ENCODE assay signal across 7 mouse cellular contexts in genomic region chr11:101056885-101057284, GRCm38 (mm10). TPM values are rescaled to one million over a fixed set of nuclear protein-coding genes. Genes with fewer than 3 reads are reported as not detected.
A peak's percentile ranks its signal among the peaks of the same experiment; 100 is the strongest.
DNase-seq lines count a peak whose midpoint lies in the region; ATAC-seq and TF ChIP-seq lines count a peak whose summit lies in the region.

No protein-coding gene starts in this region.

- H3K4me3 ChIP-seq in E14TG2a.4 (replicated peaks; ENCODE audit: low read length), result peak overlapping the region; percentile 17; the same call in 1 of the 2 replicates
- H3K4me3 ChIP-seq in heart, embryonic 16.5 days (ENCODE audit: low read length), result no peak overlapping the region
- no peak overlapping the region for H3K4me3 ChIP-seq in lung, embryonic 15.5 days

- DNase-seq in adipocyte (ENCODE audit: low spot score), result peak; percentile 42
- no peak for DNase-seq in T-cell, adult 2 months (ENCODE audit: low spot score)
- no peak for DNase-seq in frontal cortex, postnatal 25 days (ENCODE audit: low spot score in 2 of 2)

- 13% methylated on average over 8 of the region's 8 CpGs for WGBS in heart, embryonic 16.5 days
- 7% methylated on average over 8 of the region's 8 CpGs for WGBS in lung, embryonic 15.5 days

- H3K4me2 ChIP-seq in heart, embryonic 16.5 days (ENCODE audit: low read depth, low read length), result peak overlapping the region; percentile 26
- H3K4me2 ChIP-seq in lung, embryonic 15.5 days, result no peak overlapping the region

- H3K36me3 ChIP-seq in E14TG2a.4 (ENCODE audit: insufficient read depth, low read length), result peaks cover 4% of the 10 kb centered on the region; the same call in 1 of the 2 replicates
- H3K36me3 ChIP-seq in heart, embryonic 16.5 days (ENCODE audit: control insufficient read depth, insufficient read depth), result peaks cover 8% of the 10 kb centered on the region
- H3K36me3 ChIP-seq in lung, embryonic 15.5 days, result no peaks in the 10 kb centered on the region

- H3K9me3 ChIP-seq in E14TG2a.4 (ENCODE audit: low read length), result peaks cover 4% of the 10 kb centered on the region
- H3K9me3 ChIP-seq in heart, embryonic 16.5 days (replicated peaks; ENCODE audit: control insufficient read depth, low read length), result 0 out of 2 replicates have a peak, but pooled peaks cover 4% of the 10 kb centered on the region
- no peaks in the 10 kb centered on the region for H3K9me3 ChIP-seq in lung, embryonic 15.5 days

- peak; percentile 50 for ATAC-seq in heart, embryonic 16.5 days (replicated peaks; ENCODE audit: extremely low read depth, insufficient read depth, low FRiP score)
- peak; percentile 88 for ATAC-seq in lung, embryonic 15.5 days (ENCODE audit: borderline replicate concordance, extremely low read depth, low FRiP score, low TSS enrichment)
- ATAC-seq in erythroid progenitor cell, adult 5-6 weeks (replicated peaks; ENCODE audit: low FRiP score, poor library complexity, severe bottlenecking), result no peak

- peaks cover 77% of the 10 kb centered on the region for H3K4me1 ChIP-seq in E14TG2a.4 (replicated peaks; ENCODE audit: low read depth, low read length)
- peaks cover 64% of the 10 kb centered on the region for H3K4me1 ChIP-seq in heart, embryonic 16.5 days (ENCODE audit: control insufficient read depth, insufficient read depth, low read length)
- peaks cover 65% of the 10 kb centered on the region for H3K4me1 ChIP-seq in lung, embryonic 15.5 days

- H3K27ac ChIP-seq in heart, embryonic 16.5 days (ENCODE audit: low read length), result peak overlapping the region; percentile 95
- peak overlapping the region; percentile 95 for H3K27ac ChIP-seq in lung, embryonic 15.5 days

- TF ChIP-seq CTCF in E14TG2a.4 (conservative IDR thresholded peaks at IDR 0.05; ENCODE audit: low read length), result 0 out of 2 replicates have a peak, but pooled peaks have one; percentile 1

- H3K27me3 ChIP-seq in E14TG2a.4 (ENCODE audit: insufficient read depth, low read length), result no peaks in the 10 kb centered on the region
- H3K27me3 ChIP-seq in heart, embryonic 16.5 days (ENCODE audit: control insufficient read depth, insufficient read depth, low read length), result no peaks in the 10 kb centered on the region
- no peaks in the 10 kb centered on the region for H3K27me3 ChIP-seq in lung, embryonic 15.5 days

- peak overlapping the region; percentile 62 for H3K9ac ChIP-seq in heart, embryonic 16.5 days (ENCODE audit: low read length)
- peak overlapping the region; percentile 36; the same call in 1 of the 2 replicates for H3K9ac ChIP-seq in lung, embryonic 15.5 days

RNA-seq across cellular contexts. Expression of gene Naglu, which starts 12.9 kb away (rescaled TPM):
- polyA plus RNA-seq in heart, embryonic 16.5 days (2015; fragmentation: Nextera tagmentation; extraction: Ambion mirVana), result 11.5 and 13.1 TPM in 2 replicates
- 20.4 and 22.5 TPM in 2 replicates for polyA plus RNA-seq in lung, embryonic 15.5 days (2015; fragmentation: Nextera tagmentation; extraction: Ambion mirVana)
- total RNA-seq in erythroid progenitor cell, adult 5-6 weeks (2015; ENCODE audit: low replicate concordance), result 2.2 and 3.8 TPM in 2 replicates
- 4.5 and 9.9 TPM in 2 replicates for total RNA-seq in erythroid progenitor cell, adult 5-6 weeks (2017; ENCODE audit: low replicate concordance)

RNA-seq across cellular contexts. Expression of gene Hsd17b1, which starts 21.3 kb away (rescaled TPM):
- polyA plus RNA-seq in heart, embryonic 16.5 days (2015; fragmentation: Nextera tagmentation; extraction: Ambion mirVana), result 0.21 and 0.28 TPM in 2 replicates
- polyA plus RNA-seq in lung, embryonic 15.5 days (2015; fragmentation: Nextera tagmentation; extraction: Ambion mirVana), result 0.11 and 0.15 TPM in 2 replicates
- 2.2 TPM in 1 of 2 replicates, not detected in the other for total RNA-seq in erythroid progenitor cell, adult 5-6 weeks (2015; ENCODE audit: low replicate concordance)
- 0.26 TPM in 1 of 2 replicates, not detected in the other for total RNA-seq in erythroid progenitor cell, adult 5-6 weeks (2017; ENCODE audit: low replicate concordance)

RNA-seq across cellular contexts. Expression of gene Coasy, which starts 25.5 kb away (rescaled TPM):
- polyA plus RNA-seq in heart, embryonic 16.5 days (2015; fragmentation: Nextera tagmentation; extraction: Ambion mirVana), result 29.9 and 30.0 TPM in 2 replicates
- polyA plus RNA-seq in lung, embryonic 15.5 days (2015; fragmentation: Nextera tagmentation; extraction: Ambion mirVana), result 42.8 and 43.2 TPM in 2 replicates
- total RNA-seq in erythroid progenitor cell, adult 5-6 weeks (2015; ENCODE audit: low replicate concordance), result 2.5 and 3.8 TPM in 2 replicates
- 1.7 and 6.8 TPM in 2 replicates for total RNA-seq in erythroid progenitor cell, adult 5-6 weeks (2017; ENCODE audit: low replicate concordance)

RNA-seq across cellular contexts. Expression of gene Mlx, which starts 30.2 kb away (rescaled TPM):
- polyA plus RNA-seq in heart, embryonic 16.5 days (2015; fragmentation: Nextera tagmentation; extraction: Ambion mirVana), result 38.6 and 41.7 TPM in 2 replicates
- 43.4 and 54.1 TPM in 2 replicates for polyA plus RNA-seq in lung, embryonic 15.5 days (2015; fragmentation: Nextera tagmentation; extraction: Ambion mirVana)
- total RNA-seq in erythroid progenitor cell, adult 5-6 weeks (2015; ENCODE audit: low replicate concordance), result 36.0 and 43.6 TPM in 2 replicates
- 16.8 and 26.4 TPM in 2 replicates for total RNA-seq in erythroid progenitor cell, adult 5-6 weeks (2017; ENCODE audit: low replicate concordance)

RNA-seq across cellular contexts. Expression of gene Psmc3ip, which starts 38.4 kb away (rescaled TPM):
- polyA plus RNA-seq in heart, embryonic 16.5 days (2015; fragmentation: Nextera tagmentation; extraction: Ambion mirVana), result 22.6 and 25.7 TPM in 2 replicates
- 35.1 and 37.5 TPM in 2 replicates for polyA plus RNA-seq in lung, embryonic 15.5 days (2015; fragmentation: Nextera tagmentation; extraction: Ambion mirVana)
- 5.9 and 7.9 TPM in 2 replicates for total RNA-seq in erythroid progenitor cell, adult 5-6 weeks (2015; ENCODE audit: low replicate concordance)
- total RNA-seq in erythroid progenitor cell, adult 5-6 weeks (2017; ENCODE audit: low replicate concordance), result 13.2 and 29.0 TPM in 2 replicates
